In the genomic region with DNA sequence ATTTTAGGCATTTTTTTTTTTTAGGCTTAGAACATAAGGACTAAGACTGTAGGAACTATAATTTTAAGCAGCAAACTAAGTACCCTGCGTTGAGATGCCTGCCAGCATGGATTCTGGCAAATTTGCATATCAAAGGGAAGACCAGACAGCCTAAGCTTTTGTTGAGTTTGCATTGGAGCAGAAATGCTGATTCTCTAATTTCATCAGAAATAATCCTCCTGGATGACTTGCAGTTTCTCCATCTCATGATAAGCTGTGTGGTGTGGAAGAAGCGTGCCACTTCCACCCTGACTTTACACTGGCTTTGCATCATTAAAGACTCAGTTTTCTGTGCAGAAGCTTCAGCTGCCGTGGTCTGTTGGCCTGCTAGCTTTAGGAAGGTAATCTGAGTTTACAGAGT, we compare ENCODE assay signal across 29 mouse cellular contexts. TPM values are rescaled to one million over a fixed set of nuclear protein-coding genes. Genes with fewer than 3 reads are reported as not detected.
DNase-seq lines count a peak whose midpoint lies in the region; ATAC-seq lines count a peak whose summit lies in the region.
"Had no signal": no experiment of that assay in that cellular context is flagged by ENCODE, and none has a peak within 500 bp of the region (broad histone marks: within the 10 kb centered on the region; RNA-seq: fewer than 3 reads in every experiment).

No protein-coding gene starts in this region.

- WGBS in hindbrain, embryonic 13.5 days, result 40% methylated on average over 3 of the region's 3 CpGs
- 29% methylated on average over 3 of the region's 3 CpGs for WGBS in hindbrain, embryonic 14.5 days
- 28% methylated on average over 3 of the region's 3 CpGs for WGBS in forebrain, embryonic 12.5 days
- WGBS in embryonic facial prominence, embryonic 10.5 days, result 71% methylated on average over 3 of the region's 3 CpGs

- H3K9me3 ChIP-seq in hindbrain, embryonic 13.5 days, result no peaks in the 10 kb centered on the region
- no peaks in the 10 kb centered on the region for H3K9me3 ChIP-seq in hindbrain, embryonic 14.5 days (ENCODE audit: control insufficient read depth, low read length)
- H3K9me3 ChIP-seq in ES-E14 (ENCODE audit: control insufficient read depth, insufficient read depth, low read depth, low read length), result no peaks in the 10 kb centered on the region
- no peaks in the 10 kb centered on the region for H3K9me3 ChIP-seq in forebrain, embryonic 12.5 days
- H3K9me3 ChIP-seq in embryonic facial prominence, embryonic 10.5 days, result no peaks in the 10 kb centered on the region
- H3K9me3 ChIP-seq: heart, embryonic 10.5 days; hindbrain, embryonic 15.5 days; lung, embryonic 15.5 days; neural tube, embryonic 13.5 days had no signal

- no peak for ATAC-seq in hindbrain, embryonic 13.5 days (ENCODE audit: low FRiP score)
- ATAC-seq in hindbrain, embryonic 14.5 days (ENCODE audit: low FRiP score), result no peak
- no peak for ATAC-seq in forebrain, embryonic 12.5 days (ENCODE audit: low FRiP score)
- ATAC-seq in megakaryocyte-erythroid progenitor cell, adult 5-6 weeks (replicated peaks; ENCODE audit: low FRiP score, low TSS enrichment, poor library complexity, severe bottlenecking), result peak; percentile 35; the same call in 1 of the 2 replicates
- ATAC-seq: intestine, postnatal 0 days had no signal

- H3K9ac ChIP-seq in hindbrain, embryonic 13.5 days, result no peak overlapping the region
- no peak overlapping the region for H3K9ac ChIP-seq in hindbrain, embryonic 14.5 days
- no peak overlapping the region for H3K9ac ChIP-seq in ES-E14 (ENCODE audit: insufficient read depth, low read depth, low read length, poor library complexity, severe bottlenecking)
- no peak overlapping the region for H3K9ac ChIP-seq in forebrain, embryonic 12.5 days
- H3K9ac ChIP-seq: hindbrain, embryonic 15.5 days; liver, embryonic 14.5 days; lung, embryonic 15.5 days; neural tube, embryonic 13.5 days had no signal

- peaks cover 79% of the 10 kb centered on the region for H3K36me3 ChIP-seq in hindbrain, embryonic 13.5 days
- peaks cover 79% of the 10 kb centered on the region for H3K36me3 ChIP-seq in hindbrain, embryonic 14.5 days (replicated peaks; ENCODE audit: control insufficient read depth, insufficient read depth)
- H3K36me3 ChIP-seq in ES-E14 (ENCODE audit: control insufficient read depth, insufficient read depth, low read length, poor library complexity, severe bottlenecking), result peaks cover 40% of the 10 kb centered on the region
- peaks cover 75% of the 10 kb centered on the region for H3K36me3 ChIP-seq in forebrain, embryonic 12.5 days (replicated peaks)
- peaks cover 94% of the 10 kb centered on the region for H3K36me3 ChIP-seq in embryonic facial prominence, embryonic 10.5 days (replicated peaks)

- no peak overlapping the region for H3K4me3 ChIP-seq in hindbrain, embryonic 13.5 days
- no peak overlapping the region for H3K4me3 ChIP-seq in hindbrain, embryonic 14.5 days (replicated peaks; ENCODE audit: low read length)
- no peak overlapping the region for H3K4me3 ChIP-seq in ES-E14 (ENCODE audit: insufficient read depth in 1 of 2, low read depth in 1 of 2, low read length in 2 of 2, poor library complexity in 1 of 2, severe bottlenecking in 1 of 2)
- H3K4me3 ChIP-seq in forebrain, embryonic 12.5 days (replicated peaks), result no peak overlapping the region
- no peak overlapping the region for H3K4me3 ChIP-seq in embryonic facial prominence, embryonic 10.5 days
- H3K4me3 ChIP-seq: heart, embryonic 10.5 days; hindbrain, embryonic 15.5 days; lung, embryonic 15.5 days; neural tube, embryonic 13.5 days had no signal

- intact Hi-C loops in heart, postnatal 14 days (cut with DNase I), result no loop called here

- in situ Hi-C loops in ES-E14 (cut with MboI; ENCODE audit: low sequenced_read_pairs in 2 of 2, unreplicated experiment in 2 of 2), result no loop called here

- H3K4me2 ChIP-seq in hindbrain, embryonic 13.5 days, result no peak overlapping the region
- H3K4me2 ChIP-seq in hindbrain, embryonic 14.5 days (replicated peaks), result no peak overlapping the region
- H3K4me2 ChIP-seq in forebrain, embryonic 12.5 days, result no peak overlapping the region
- H3K4me2 ChIP-seq: hindbrain, embryonic 15.5 days; lung, embryonic 15.5 days; neural tube, embryonic 13.5 days had no signal

- peaks cover 3% of the 10 kb centered on the region for H3K4me1 ChIP-seq in hindbrain, embryonic 13.5 days (replicated peaks)
- H3K4me1 ChIP-seq in hindbrain, embryonic 14.5 days (replicated peaks; ENCODE audit: control insufficient read depth, insufficient read depth, low read length), result peaks cover 1% of the 10 kb centered on the region
- peaks cover 2 to 4% of the 10 kb centered on the region in 2 experiments; a peak in 2 of 4 replicates for H3K4me1 ChIP-seq in ES-E14 (ENCODE audit: control insufficient read depth in 2 of 2, insufficient read depth in 2 of 2, low read length in 2 of 2, poor library complexity in 1 of 2)
- peaks cover 14% of the 10 kb centered on the region for H3K4me1 ChIP-seq in forebrain, embryonic 12.5 days
- H3K4me1 ChIP-seq in embryonic facial prominence, embryonic 10.5 days, result no peaks in the 10 kb centered on the region
- H3K4me1 ChIP-seq: lung, embryonic 15.5 days had no signal

- peak overlapping the region; percentile 52 for H3K27ac ChIP-seq in hindbrain, embryonic 13.5 days
- H3K27ac ChIP-seq in hindbrain, embryonic 14.5 days, result no peak overlapping the region
- H3K27ac ChIP-seq in ES-E14 (ENCODE audit: insufficient read depth, low read depth, low read length, poor library complexity, severe bottlenecking), result peak overlapping the region; percentile 61; the same call in 1 of the 2 replicates
- H3K27ac ChIP-seq in forebrain, embryonic 12.5 days, result peak overlapping the region; percentile 70
- no peak overlapping the region for H3K27ac ChIP-seq in embryonic facial prominence, embryonic 10.5 days (replicated peaks)
- H3K27ac ChIP-seq: heart, embryonic 10.5 days; hindbrain, embryonic 15.5 days; kidney, postnatal 0 days; liver, embryonic 14.5 days; lung, embryonic 15.5 days; neural tube, embryonic 13.5 days had no signal

- H3K27me3 ChIP-seq in hindbrain, embryonic 13.5 days, result no peaks in the 10 kb centered on the region
- no peaks in the 10 kb centered on the region for H3K27me3 ChIP-seq in hindbrain, embryonic 14.5 days (ENCODE audit: control insufficient read depth, insufficient read depth, low read length)
- no peaks in the 10 kb centered on the region for H3K27me3 ChIP-seq in forebrain, embryonic 12.5 days
- no peaks in the 10 kb centered on the region for H3K27me3 ChIP-seq in embryonic facial prominence, embryonic 10.5 days (replicated peaks; ENCODE audit: low read depth, poor library complexity, severe bottlenecking)
- H3K27me3 ChIP-seq: CH12.LX; hindbrain, embryonic 15.5 days; lung, embryonic 15.5 days; neural tube, embryonic 13.5 days had no signal

- no peak for DNase-seq in hindbrain, embryonic 14.5 days (ENCODE audit: low spot score)
- DNase-seq in ES-E14 (ENCODE audit: low read depth, low spot score), result no peak
- DNase-seq in embryonic facial prominence, embryonic 10.5 days (ENCODE audit: low spot score), result no peak
- no peak for DNase-seq in heart, postnatal 14 days
- DNase-seq: adrenal gland, postnatal 10 days; cerebellum, adult 11-12 months; cerebellum, postnatal 14 days; lung, postnatal 4 days; right cerebral cortex, postnatal 14 days; spleen, adult 18-20 months; thymus, adult 18-20 months; thymus, postnatal 4 days had no signal

RNA-seq across cellular contexts. Expression of a gene that starts 14.0 kb away (rescaled TPM):
- polyA plus RNA-seq in hindbrain, embryonic 13.5 days (2015; fragmentation: Nextera tagmentation; extraction: Ambion mirVana), result 1.5 and 1.7 TPM in 2 replicates
- polyA plus RNA-seq in hindbrain, embryonic 14.5 days (2014; fragmentation: Nextera tagmentation; extraction: Ambion mirVana), result 1.5 and 1.6 TPM in 2 replicates
- 1.7 and 1.9 TPM in 2 replicates for total RNA-seq in ES-E14 (2012; rRNA removed)
- polyA plus RNA-seq in forebrain, embryonic 12.5 days (2016; fragmentation: Nextera tagmentation; extraction: Ambion mirVana), result 2.3 and 2.5 TPM in 2 replicates
- total RNA-seq in megakaryocyte-erythroid progenitor cell, adult 5-6 weeks (2014; fragmentation: Nextera tagmentation), result not detected in 2 replicates
- total RNA-seq in megakaryocyte-erythroid progenitor cell, adult 5-6 weeks (2017), result not detected in 2 replicates
- polyA plus RNA-seq in embryonic facial prominence, embryonic 10.5 days (2016; fragmentation: Nextera tagmentation; extraction: Ambion mirVana), result 1.3 and 2.9 TPM in 2 replicates
- under 1 TPM in 1 of 2 experiments, not detected in 1; 0.43 TPM for total RNA-seq in heart, postnatal 14 days (2021)
- total RNA-seq: gastrocnemius, adult 18-20 months had no signal

RNA-seq across cellular contexts. Expression of a gene that starts 18.7 kb away (rescaled TPM):
- polyA plus RNA-seq in hindbrain, embryonic 13.5 days (2015; fragmentation: Nextera tagmentation; extraction: Ambion mirVana), result 0.43 and 0.55 TPM in 2 replicates
- 0.12 and 0.22 TPM in 2 replicates for polyA plus RNA-seq in hindbrain, embryonic 14.5 days (2014; fragmentation: Nextera tagmentation; extraction: Ambion mirVana)
- total RNA-seq in ES-E14 (2012; rRNA removed), result 0.45 and 1.2 TPM in 2 replicates
- 0.66 and 0.86 TPM in 2 replicates for polyA plus RNA-seq in forebrain, embryonic 12.5 days (2016; fragmentation: Nextera tagmentation; extraction: Ambion mirVana)
- total RNA-seq in megakaryocyte-erythroid progenitor cell, adult 5-6 weeks (2014; fragmentation: Nextera tagmentation), result not detected in 2 replicates
- total RNA-seq in megakaryocyte-erythroid progenitor cell, adult 5-6 weeks (2017), result not detected in 2 replicates
- polyA plus RNA-seq in embryonic facial prominence, embryonic 10.5 days (2016; fragmentation: Nextera tagmentation; extraction: Ambion mirVana), result 0.19 and 0.33 TPM in 2 replicates
- total RNA-seq in heart, postnatal 14 days (2021), result not detected
- total RNA-seq: adrenal gland, postnatal 10 days; gastrocnemius, adult 18-20 months; layer of hippocampus, postnatal 14 days; left cerebral cortex, postnatal 25 days had no signal
- polyA plus RNA-seq: embryonic facial prominence, embryonic 14.5 days; heart, postnatal 0 days; intestine, postnatal 0 days; kidney, postnatal 0 days; liver, embryonic 14.5 days; stomach, embryonic 14.5 days had no signal

RNA-seq across cellular contexts. Expression of a gene that starts 25.8 kb away (rescaled TPM):
- 14.8 and 15.6 TPM in 2 replicates for polyA plus RNA-seq in hindbrain, embryonic 13.5 days (2015; fragmentation: Nextera tagmentation; extraction: Ambion mirVana)
- polyA plus RNA-seq in hindbrain, embryonic 14.5 days (2014; fragmentation: Nextera tagmentation; extraction: Ambion mirVana), result 13.6 and 15.2 TPM in 2 replicates
- total RNA-seq in ES-E14 (2012; rRNA removed), result 5.8 and 9.5 TPM in 2 replicates
- polyA plus RNA-seq in forebrain, embryonic 12.5 days (2016; fragmentation: Nextera tagmentation; extraction: Ambion mirVana), result 8.7 and 11.0 TPM in 2 replicates
- total RNA-seq in megakaryocyte-erythroid progenitor cell, adult 5-6 weeks (2014; fragmentation: Nextera tagmentation), result 3.1 and 6.1 TPM in 2 replicates
- total RNA-seq in megakaryocyte-erythroid progenitor cell, adult 5-6 weeks (2017), result 0.09 and 1.8 TPM in 2 replicates
- polyA plus RNA-seq in embryonic facial prominence, embryonic 10.5 days (2016; fragmentation: Nextera tagmentation; extraction: Ambion mirVana), result 3.2 and 3.6 TPM in 2 replicates
- total RNA-seq in heart, postnatal 14 days (2021), result 1 to 10 TPM in 1 of 2 experiments, under 1 TPM in 1; 0.90 to 1.2 TPM

RNA-seq across cellular contexts. Expression of a gene that starts 36.8 kb away (rescaled TPM):
- 8.9 and 9.1 TPM in 2 replicates for polyA plus RNA-seq in hindbrain, embryonic 13.5 days (2015; fragmentation: Nextera tagmentation; extraction: Ambion mirVana)
- polyA plus RNA-seq in hindbrain, embryonic 14.5 days (2014; fragmentation: Nextera tagmentation; extraction: Ambion mirVana), result 2.2 and 2.4 TPM in 2 replicates
- total RNA-seq in ES-E14 (2012; rRNA removed), result 13.8 and 16.9 TPM in 2 replicates
- 29.8 and 33.3 TPM in 2 replicates for polyA plus RNA-seq in forebrain, embryonic 12.5 days (2016; fragmentation: Nextera tagmentation; extraction: Ambion mirVana)
- 25.3 and 26.1 TPM in 2 replicates for total RNA-seq in megakaryocyte-erythroid progenitor cell, adult 5-6 weeks (2014; fragmentation: Nextera tagmentation)
- 7.0 and 7.8 TPM in 2 replicates for total RNA-seq in megakaryocyte-erythroid progenitor cell, adult 5-6 weeks (2017)
- polyA plus RNA-seq in embryonic facial prominence, embryonic 10.5 days (2016; fragmentation: Nextera tagmentation; extraction: Ambion mirVana), result 25.2 and 26.0 TPM in 2 replicates
- 1 to 10 TPM; 2.2 to 4.3 TPM for total RNA-seq in heart, postnatal 14 days (2021)

Comparison
In these comparisons a context has a peak if more than half of its experiments do, and no peak if none do; other contexts are left out.
1. H3K27ac ChIP-seq: peak in hindbrain, embryonic 13.5 days (single experiment), ES-E14 (single experiment) and forebrain, embryonic 12.5 days (single experiment); none in hindbrain, embryonic 14.5 days (single experiment) and embryonic facial prominence, embryonic 10.5 days (single experiment).